Mouse (Mus musculus): ENCODE results near the gene Gmpr. TPM values are rescaled to one million over a fixed set of nuclear protein-coding genes. Genes with fewer than 3 reads are reported as not detected.

Gene Gmpr
- 2.3 TPM for polyA plus RNA-seq (2015; fragmentation: Illumina TruSeq; extraction: RNeasy Lipid Tissue Mini Kit (QIAGEN cat#74804); ENCODE audit: insufficient read depth, low replicate concordance)

GRCm38 (mm10) chr13:45507274-45508229 lies at the start of gene Gmpr:
Gene Gmpr (plus strand): TSS chr13:45507444.

Other genes with a start within 250 kb of the Gmpr start
- gene Mylip, start 117.7 kb upstream of the Gmpr start, polyA plus RNA-seq (2015; fragmentation: Illumina TruSeq; extraction: RNeasy Lipid Tissue Mini Kit (QIAGEN cat#74804); ENCODE audit: insufficient read depth, low replicate concordance): 76.7 TPM